Mouse (Mus musculus): ENCODE data around the gene Nxpe4.
"Not testable (repeated sequence)": the region's sequence is repeated elsewhere in the genome, so short reads cannot be mapped to it uniquely, and the experiment has no call there.

Nxpe4 gene

GRCm38 (mm10) chr9:48407549-48408327 is 245.9 kb downstream of the Nxpe4 start:
- DNase-seq (ENCODE audit: low read depth in 2 of 2, low spot score in 2 of 2): peak; percentile 36 to 44

- no peak for DNase-seq (ENCODE audit: low read depth in 2 of 2, low spot score in 2 of 2)
Measured at GRCm38 (mm10) chr9:48410217-48411035, 248.6 kb downstream of the Nxpe4 start.

GRCm38 (mm10) chr9:48413591-48413990 is 251.8 kb downstream of the Nxpe4 start:
- peak in 1 of 2 experiments; percentile 27 for DNase-seq (ENCODE audit: low read depth in 2 of 2, low spot score in 2 of 2)

- not testable (repeated sequence) for DNase-seq (ENCODE audit: low read depth in 2 of 2, low spot score in 2 of 2)
Measured at GRCm38 (mm10) chr9:48417366-48417765, 255.5 kb downstream of the Nxpe4 start.

- no peak for DNase-seq (ENCODE audit: low read depth in 2 of 2, low spot score in 2 of 2)
Measured at GRCm38 (mm10) chr9:48417994-48418393, 256.2 kb downstream of the Nxpe4 start.

GRCm38 (mm10) chr9:48418397-48418796 is 256.6 kb downstream of the Nxpe4 start:
- DNase-seq (ENCODE audit: low read depth in 2 of 2, low spot score in 2 of 2): no peak

- DNase-seq (ENCODE audit: low read depth in 2 of 2, low spot score in 2 of 2): no peak
Measured at GRCm38 (mm10) chr9:48418829-48419228, 257.0 kb downstream of the Nxpe4 start.

GRCm38 (mm10) chr9:48420437-48420836 is 258.6 kb downstream of the Nxpe4 start:
- DNase-seq (ENCODE audit: low read depth in 2 of 2, low spot score in 2 of 2): no peak

- no peak for DNase-seq (ENCODE audit: low read depth in 2 of 2, low spot score in 2 of 2)
Measured at GRCm38 (mm10) chr9:48421029-48421428, 259.2 kb downstream of the Nxpe4 start.

- DNase-seq (ENCODE audit: low read depth in 2 of 2, low spot score in 2 of 2): no peak
Measured at GRCm38 (mm10) chr9:48421561-48421960, 259.7 kb downstream of the Nxpe4 start.

- DNase-seq (ENCODE audit: low read depth in 2 of 2, low spot score in 2 of 2): no peak
Measured at GRCm38 (mm10) chr9:48422382-48422781, 260.6 kb downstream of the Nxpe4 start.

GRCm38 (mm10) chr9:48423256-48423655 is 261.4 kb downstream of the Nxpe4 start:
- no peak for DNase-seq (ENCODE audit: low read depth in 2 of 2, low spot score in 2 of 2)

GRCm38 (mm10) chr9:48427176-48427575 is 265.4 kb downstream of the Nxpe4 start:
- DNase-seq (ENCODE audit: low read depth in 2 of 2, low spot score in 2 of 2): no peak

GRCm38 (mm10) chr9:48432449-48432848 is 270.6 kb downstream of the Nxpe4 start:
- DNase-seq (ENCODE audit: low read depth in 2 of 2, low spot score in 2 of 2): no peak

- no peak for DNase-seq (ENCODE audit: low read depth in 2 of 2, low spot score in 2 of 2)
Measured at GRCm38 (mm10) chr9:48443873-48444272, 282.1 kb downstream of the Nxpe4 start.

GRCm38 (mm10) chr9:48444821-48445220 is 283.0 kb downstream of the Nxpe4 start:
- DNase-seq (ENCODE audit: low read depth in 2 of 2, low spot score in 2 of 2): no peak

- peak; percentile 46 to 56 for DNase-seq (ENCODE audit: low read depth in 2 of 2, low spot score in 2 of 2)
Measured at GRCm38 (mm10) chr9:48447783-48448209, 286.0 kb downstream of the Nxpe4 start.
